Mouse (Mus musculus): ENCODE data around the gene Ankrd11. TPM values are rescaled to one million over a fixed set of nuclear protein-coding genes. Genes with fewer than 3 reads are reported as not detected.
A peak's percentile ranks its signal among the peaks of the same experiment; 100 is the strongest.

Ankrd11 gene
- total RNA-seq, 2 experiments from 2014 or later, result 154 to 164 TPM

DNA sequence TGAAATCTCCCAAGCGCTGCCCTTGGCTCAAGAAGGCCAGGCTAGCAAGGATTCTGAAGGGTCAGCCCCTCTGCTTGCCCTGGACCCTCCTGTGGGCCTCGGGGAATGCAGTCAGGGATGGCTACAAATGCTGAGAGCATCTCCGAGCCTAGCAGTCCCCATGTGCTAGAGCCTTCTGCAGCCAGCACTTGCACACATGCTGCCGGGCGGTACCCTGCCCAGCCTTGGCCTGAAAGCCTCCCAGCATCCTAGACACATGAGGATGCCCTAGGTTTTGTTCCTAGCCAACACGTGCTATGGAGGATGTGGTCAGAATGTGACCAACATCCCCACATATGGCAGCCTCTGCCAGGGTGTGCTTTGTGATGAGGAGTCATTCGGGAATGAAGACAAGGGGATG, 187.7 kb downstream of the Ankrd11 start:
- no peak for DNase-seq (ENCODE audit: low spot score in 2 of 2)

DNA sequence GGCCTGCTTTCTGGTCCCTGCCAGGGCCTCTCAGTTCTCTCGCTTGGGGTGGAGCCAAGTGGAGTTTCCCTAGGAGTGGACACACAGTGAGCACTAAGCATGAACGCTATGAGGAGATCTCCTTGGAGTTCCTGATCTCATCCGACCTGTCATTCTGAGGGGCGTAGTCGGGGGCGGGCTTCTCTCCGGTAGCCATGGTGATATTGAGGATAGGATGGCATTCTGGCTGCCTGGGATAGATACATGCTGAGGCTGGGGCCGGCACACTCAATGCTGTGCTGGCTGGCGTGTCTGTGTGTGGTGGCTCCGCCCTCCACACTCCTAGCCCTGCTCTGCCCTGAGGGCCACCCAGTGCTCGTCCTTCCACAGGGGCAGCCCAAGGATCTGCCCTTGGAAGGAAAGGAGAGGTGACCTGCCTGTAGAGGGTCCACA, 188.7 kb downstream of the Ankrd11 start:
- DNase-seq (ENCODE audit: low spot score in 2 of 2), result no peak

DNA sequence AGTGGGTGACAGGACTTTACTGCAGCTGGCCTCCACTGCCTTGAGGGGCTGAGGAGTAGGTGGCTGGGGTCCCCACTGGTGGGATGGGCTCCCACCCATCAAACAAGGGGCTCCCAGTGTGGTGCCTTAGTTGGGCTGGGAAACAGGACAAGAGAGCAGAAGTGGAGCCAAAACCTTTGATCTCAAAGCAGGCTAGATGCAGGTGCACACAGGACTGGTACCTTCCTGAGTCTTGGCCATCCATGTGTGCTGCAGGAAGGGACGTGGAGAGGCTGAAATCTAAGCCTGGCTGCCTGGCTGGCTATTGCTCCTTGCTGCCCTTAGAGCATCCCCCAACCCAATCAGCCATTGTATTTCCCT, 189.6 kb downstream of the Ankrd11 start:
- no peak for DNase-seq (ENCODE audit: low spot score in 2 of 2)

DNA sequence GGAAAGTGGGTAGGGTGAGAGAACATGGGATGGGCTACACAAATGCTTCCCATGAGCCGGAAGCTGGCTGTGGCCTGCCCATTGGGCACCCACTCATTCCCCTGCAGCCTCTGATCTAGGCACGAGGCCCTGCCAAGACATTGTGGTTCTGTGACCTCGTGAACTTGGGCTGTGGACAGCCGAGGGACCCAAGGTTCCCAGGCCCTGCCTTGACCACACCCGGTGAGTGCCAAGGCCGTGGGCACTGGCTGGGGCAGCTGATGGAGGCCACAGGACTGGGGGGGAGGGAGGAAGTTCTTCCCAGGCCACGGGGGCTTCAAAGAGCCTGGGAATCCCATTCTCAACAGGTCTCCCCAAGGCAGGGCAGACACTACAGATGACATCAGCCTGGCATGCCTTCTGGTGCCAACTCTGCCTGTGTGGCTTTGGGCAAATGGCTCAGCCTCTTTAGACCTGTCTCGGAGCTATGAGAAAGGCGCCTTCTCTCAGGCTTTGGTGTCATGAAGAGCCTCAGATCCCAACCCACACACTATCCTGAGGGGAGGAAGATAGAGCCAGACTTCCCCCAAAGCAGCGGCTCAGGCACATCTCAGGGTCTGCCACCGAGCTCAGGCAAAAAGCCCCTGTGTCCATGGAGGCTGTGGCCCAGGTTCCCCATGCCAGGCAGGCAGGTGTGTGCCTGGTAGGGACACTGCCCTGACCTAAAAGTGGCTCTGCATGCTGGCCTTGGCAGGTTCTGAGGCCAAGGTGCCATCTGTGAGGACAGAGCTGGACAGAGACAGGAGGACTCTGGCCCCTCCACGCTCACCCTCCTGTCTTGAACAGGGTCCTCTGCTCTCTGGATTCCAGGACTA, 190.2 kb downstream of the Ankrd11 start:
- DNase-seq (ENCODE audit: low spot score in 2 of 2), result no peak

DNA sequence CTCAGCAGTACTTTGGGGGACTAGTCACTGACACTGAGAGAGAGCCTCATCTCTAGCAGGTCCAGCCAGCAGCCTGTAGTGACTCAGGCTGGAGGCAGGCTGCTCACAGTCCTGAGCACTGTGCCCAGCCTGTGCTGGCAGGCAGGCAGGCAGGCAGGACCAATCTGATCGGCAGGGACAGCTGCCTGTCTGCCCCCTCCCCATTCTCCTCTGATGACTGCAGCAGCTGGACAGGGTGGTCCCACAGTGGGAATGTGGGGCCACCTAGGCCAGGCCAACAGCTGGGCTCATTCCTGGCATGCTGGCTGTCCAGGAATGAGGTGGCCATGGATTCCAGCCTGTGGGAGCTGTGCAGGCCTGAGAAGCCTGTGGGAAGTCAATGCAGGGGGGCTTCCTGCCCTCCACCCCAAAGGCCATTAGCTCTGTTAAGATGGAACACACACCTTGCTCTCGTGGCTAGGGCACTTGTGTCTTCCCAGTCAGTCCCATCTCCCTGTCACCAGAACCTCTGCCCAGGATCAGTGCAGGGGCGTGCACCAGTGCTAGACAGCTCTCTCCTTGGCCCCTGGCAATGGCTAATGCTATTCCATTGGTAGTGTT, 191.3 kb downstream of the Ankrd11 start:
- no peak for DNase-seq (ENCODE audit: low spot score in 2 of 2)

DNA sequence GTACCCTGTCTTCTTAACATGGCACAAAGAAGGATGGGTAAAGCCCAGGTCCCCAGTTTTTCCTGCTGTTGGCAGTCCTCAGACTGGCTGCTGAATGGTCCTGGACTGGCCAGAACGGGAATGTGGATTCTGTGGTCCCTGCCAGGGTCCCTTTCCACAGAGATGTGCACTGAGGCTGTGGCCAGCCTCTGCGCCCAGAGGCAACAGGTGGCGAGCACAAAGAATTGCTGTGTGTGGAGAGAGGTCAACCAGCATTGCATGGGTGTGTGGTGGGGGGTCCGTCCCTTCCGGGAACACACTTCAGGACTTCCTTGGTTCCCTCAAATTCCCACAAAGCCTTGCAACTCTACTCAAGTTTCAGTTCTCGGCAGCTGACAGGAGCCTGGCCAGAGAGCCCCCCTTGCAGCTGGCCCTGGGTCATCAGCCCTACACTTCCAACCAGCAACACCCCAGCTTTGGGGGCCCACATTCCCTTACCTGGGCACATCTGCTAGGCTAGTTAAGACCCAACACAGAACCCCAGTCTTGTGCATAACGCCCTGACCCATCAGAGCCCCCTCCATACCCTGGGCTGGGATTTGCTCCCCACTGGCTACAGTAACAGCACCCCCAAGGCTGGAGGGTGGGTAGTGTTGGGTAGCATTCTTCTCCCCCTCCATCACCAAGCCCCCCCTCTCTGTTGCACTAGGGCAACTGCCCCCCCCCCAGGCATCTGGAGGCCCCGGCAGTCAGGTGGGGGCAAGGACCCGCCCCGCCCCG, 192.7 kb downstream of the Ankrd11 start:
- DNase-seq (ENCODE audit: low spot score in 2 of 2), result no peak

DNA sequence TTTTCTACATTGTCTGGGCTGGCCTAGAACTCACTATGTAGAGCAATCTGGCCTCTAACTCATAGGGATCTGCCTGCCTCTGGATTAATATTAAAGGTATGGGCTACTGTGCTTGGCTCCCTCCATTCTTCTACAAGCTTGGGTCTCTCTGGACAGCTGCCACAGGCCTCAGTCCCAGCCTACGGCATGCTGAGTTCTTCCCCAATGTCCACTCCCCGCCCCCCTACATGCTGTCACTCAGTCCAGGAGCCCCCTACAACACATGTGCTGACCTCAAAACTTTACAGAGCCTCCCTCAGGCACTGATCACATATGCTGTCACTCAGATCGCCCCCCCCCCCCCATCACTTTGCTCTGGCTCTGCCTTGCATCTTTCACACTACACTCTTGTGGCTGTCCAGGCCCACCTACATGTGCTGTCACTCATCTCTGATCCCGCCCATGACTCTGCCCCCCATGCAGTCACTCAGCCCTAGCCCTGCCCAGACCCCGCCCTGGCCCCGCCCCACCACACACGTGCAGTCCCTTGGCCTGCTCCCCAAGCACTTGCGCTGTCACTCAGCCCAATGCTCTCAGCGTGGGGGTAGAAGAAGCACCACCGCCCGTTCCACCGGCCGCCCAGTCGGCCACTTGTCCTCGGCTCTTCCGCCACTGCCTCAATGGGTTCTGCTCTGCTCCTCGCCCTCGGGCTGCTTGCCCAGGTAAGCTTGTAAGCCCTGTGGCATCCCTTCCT, 194.1 kb downstream of the Ankrd11 start, which contains the start of gene Cdh15:
Gene Cdh15 (plus strand): TSS at position 138 of the 733 bp plus-strand sequence.
- no peak for DNase-seq (ENCODE audit: low spot score in 2 of 2)

DNA sequence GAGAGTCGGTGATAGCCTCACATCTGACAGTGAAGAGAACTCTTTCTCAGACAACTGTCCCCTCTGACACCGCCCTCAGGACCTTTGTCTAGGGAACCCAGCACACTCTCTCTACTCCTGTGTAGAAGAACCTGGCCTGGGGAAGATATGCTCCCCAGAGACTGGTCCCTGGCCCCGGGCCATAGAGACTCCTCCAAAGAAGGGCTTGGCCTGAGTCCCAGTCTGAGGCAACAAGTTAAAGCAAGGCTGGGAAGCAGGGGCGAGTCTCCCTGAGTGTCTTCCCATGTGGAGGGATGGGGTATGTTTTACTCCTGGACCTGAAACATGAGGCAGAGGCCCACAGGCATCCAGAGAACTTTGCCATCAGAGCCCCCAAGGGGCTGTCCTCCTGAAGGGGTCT, 196.4 kb downstream of the Ankrd11 start:
- no peak for DNase-seq (ENCODE audit: low spot score in 2 of 2)

DNA sequence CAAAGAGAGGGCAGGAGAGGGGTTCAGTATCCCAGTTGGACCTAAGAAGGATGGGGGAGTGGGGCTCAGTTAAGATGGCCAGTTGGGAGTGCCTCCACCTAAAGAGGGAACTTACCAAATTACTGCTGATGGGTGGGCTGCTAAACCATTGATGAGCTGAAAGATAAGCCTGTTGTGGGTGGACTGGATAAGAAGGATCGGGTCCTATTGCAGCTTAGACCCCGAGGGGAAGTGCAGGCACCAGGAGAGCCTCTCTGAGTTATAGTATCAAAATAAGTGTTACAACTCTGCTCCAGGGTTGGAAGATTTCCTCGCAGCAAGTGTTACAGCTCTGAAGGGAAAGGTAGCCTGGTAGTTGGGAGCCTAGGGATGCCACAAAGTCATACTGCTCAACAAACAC, 197.9 kb downstream of the Ankrd11 start:
- DNase-seq (ENCODE audit: low spot score in 2 of 2), result no peak

DNA sequence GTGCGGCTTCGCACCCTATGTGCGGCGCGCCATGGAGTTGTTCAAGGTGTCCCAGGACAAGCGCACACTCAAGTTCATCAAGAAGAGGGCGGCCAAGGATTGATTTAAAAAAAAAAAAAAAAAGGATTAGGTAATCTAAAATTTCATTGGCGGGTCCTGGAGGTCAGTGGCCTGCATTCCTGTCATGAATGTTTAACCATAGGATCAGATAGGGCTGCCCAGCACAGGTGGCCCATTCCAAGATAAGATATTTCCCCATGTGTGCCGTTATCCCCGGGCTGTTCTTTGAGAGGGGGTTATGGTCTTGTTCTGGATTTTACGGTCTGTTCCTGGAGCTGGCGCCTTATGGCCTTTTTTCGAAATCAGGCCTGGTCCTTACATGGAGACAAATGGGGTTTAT, 205.4 kb downstream of the Ankrd11 start:
- DNase-seq (ENCODE audit: low spot score in 2 of 2), result no peak

DNA sequence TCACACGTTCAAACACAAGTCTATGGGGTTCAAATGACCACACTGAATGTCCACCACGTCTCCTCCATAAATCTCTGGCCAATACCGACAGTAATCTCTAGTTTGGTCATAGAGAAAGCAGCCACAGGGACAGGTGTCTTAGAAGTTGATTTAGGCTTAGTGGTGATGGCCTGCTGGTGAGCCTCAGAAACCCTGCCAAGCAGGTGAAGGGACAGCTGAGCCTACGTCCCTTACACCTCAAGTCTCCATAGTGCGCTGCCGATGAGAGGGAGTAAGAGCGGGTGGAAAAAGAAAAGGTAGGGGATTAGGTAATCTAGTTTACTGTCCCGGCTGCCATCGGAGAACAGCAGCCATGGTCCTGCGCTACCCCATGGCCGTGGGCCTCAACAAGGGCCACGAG, 205.9 kb downstream of the Ankrd11 start:
- DNase-seq (ENCODE audit: low spot score in 2 of 2), result no peak

DNA sequence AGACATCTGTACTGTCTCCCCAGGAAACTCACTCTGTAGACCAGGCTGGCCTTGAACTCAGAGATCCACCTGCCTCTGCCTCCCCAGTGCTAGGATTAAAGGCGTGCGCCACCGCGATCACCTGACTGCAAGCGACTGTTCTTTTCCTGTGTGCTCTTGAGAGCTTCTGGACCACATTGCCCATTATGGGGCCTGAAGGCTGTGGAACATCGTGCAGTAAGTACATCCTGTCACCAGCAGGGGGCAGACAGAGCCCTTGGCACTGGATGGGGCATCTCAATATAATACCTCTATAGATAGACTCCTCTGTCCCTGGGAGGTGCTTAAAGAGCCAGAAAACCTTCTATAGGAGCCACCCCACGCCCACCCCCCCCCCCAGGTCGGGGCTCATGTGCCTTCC, 207.1 kb downstream of the Ankrd11 start:
- peak; percentile 79 for DNase-seq (ENCODE audit: low spot score in 2 of 2)

DNA sequence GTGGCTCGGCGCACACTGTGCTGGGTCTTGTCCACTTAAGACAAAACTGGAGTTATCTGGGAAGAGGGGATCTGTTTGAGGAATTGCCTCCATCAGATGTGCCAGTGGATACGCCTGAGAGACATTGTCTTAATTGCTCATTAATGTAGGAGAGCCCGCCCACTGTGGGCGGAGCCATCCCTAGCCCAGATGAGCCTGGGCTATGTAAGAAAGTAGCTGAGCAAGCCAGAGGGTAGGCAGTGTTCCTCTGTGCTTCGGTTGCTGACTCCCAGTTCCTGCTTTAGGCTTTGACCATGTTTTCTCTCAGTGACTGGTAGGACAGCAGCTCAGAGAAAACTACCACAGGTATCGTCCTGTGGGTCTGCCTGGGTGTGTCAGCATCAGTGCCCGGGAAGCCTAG, 207.7 kb downstream of the Ankrd11 start:
- no peak for DNase-seq (ENCODE audit: low spot score in 2 of 2)

Other genes starting within 250 kb of the Ankrd11 start
- under 1 TPM; 0.63 to 0.79 TPM for gene Cdh15, start 194.3 kb downstream of the Ankrd11 start, total RNA-seq (2021)
- 10 to 100 TPM; 56.2 to 66.7 TPM for gene Spg7, start 20.7 kb upstream of the Ankrd11 start, total RNA-seq (2021)
- gene Rpl13, start 60.1 kb upstream of the Ankrd11 start, total RNA-seq (2021), result 100 to 1,000 TPM; 438 to 447 TPM
- 10 to 100 TPM; 58.0 to 61.3 TPM for gene Cpne7, start 75.1 kb upstream of the Ankrd11 start, total RNA-seq (2021)
- gene Sult5a1, start 116.0 kb upstream of the Ankrd11 start, total RNA-seq (2021), result under 1 TPM in 1 of 2 experiments, not detected in 1; 0.51 TPM
- not detected for gene Dpep1, start 144.0 kb upstream of the Ankrd11 start, total RNA-seq (2021)
- gene Chmp1a, start 170.5 kb upstream of the Ankrd11 start, total RNA-seq (2021), result 100 to 1,000 TPM in 1 of 2 experiments, 10 to 100 TPM in 1; 88.7 to 103 TPM
- gene Spata33, start 170.6 kb upstream of the Ankrd11 start, total RNA-seq (2021), result 1 to 10 TPM; 5.9 to 9.8 TPM
- gene Cdk10, start 182.6 kb upstream of the Ankrd11 start, total RNA-seq (2021), result 10 to 100 TPM; 94.7 to 98.6 TPM
- 10 to 100 TPM; 79.4 to 82.0 TPM for gene Spata2l, start 194.0 kb upstream of the Ankrd11 start, total RNA-seq (2021)
- 10 to 100 TPM; 19.9 to 21.5 TPM for gene Zfp276, start 211.9 kb upstream of the Ankrd11 start, total RNA-seq (2021)
- 10 to 100 TPM; 58.6 to 69.5 TPM for gene Vps9d1, start 212.1 kb upstream of the Ankrd11 start, total RNA-seq (2021)

Data from left cerebral cortex, adult 18-20 months (tissue).